Mouse (Mus musculus) brain, embryonic 14.5 days (tissue): Measurements from ENCODE around the gene Slc2a5.

Experiments used
- CTCF ChIP-seq: fragments of 200-500 bp; IDR thresholded peaks from 2 replicates; pipeline ENCODE4 v1.5.1; 2012; ENCODE audit warnings: inconsistent platforms, mild to moderate bottlenecking, moderate library complexity, borderline replicate concordance; ENCODE audit not compliant: insufficient read depth, insufficient read length; ENCODE audit errors: extremely low read depth
- POLR2A ChIP-seq: fragments of 200-500 bp; IDR thresholded peaks from 2 replicates; pipeline ENCODE4 v1.6.1; 2012; ENCODE audit warnings: mild to moderate bottlenecking, inconsistent platforms, borderline replicate concordance; ENCODE audit not compliant: poor library complexity, insufficient read depth, insufficient read length, severe bottlenecking; ENCODE audit errors: extremely low read depth

GRCm38 (mm10) chr4:150155731-150156130 is 36.6 kb downstream of the Slc2a5 start:
- TF ChIP-seq CTCF (no peak), POLR2A (no peak)
